Mouse (Mus musculus) spleen, adult 2 months (tissue): Measurements from ENCODE around the gene Rpl36. TPM values are rescaled to one million over a fixed set of nuclear protein-coding genes. Genes with fewer than 3 reads are reported as not detected.

Source experiments
- DNase-seq, 2 experiments: peaks; one replicate each; pipeline versions ENCODE4 v3.0.0 to v3.0.0-alpha.2; 2012 to 2021; ENCODE audit warnings: low spot score in 2 of 2, low read depth in 1 of 2
- H3K27ac ChIP-seq: fragments of 200-500 bp; 2 replicates; pipeline ENCODE4 v1.5.1; 2012; ENCODE audit warnings: low read length, inconsistent platforms; ENCODE audit not compliant: insufficient read depth
- H3K27me3 ChIP-seq: fragments of 200-500 bp; 2 replicates; pipeline ENCODE4 v1.6.1; 2012; ENCODE audit warnings: mild to moderate bottlenecking, moderate library complexity, low read length, inconsistent platforms; ENCODE audit not compliant: control insufficient read depth, insufficient read depth
- H3K36me3 ChIP-seq: fragments of 200-500 bp; 2 replicates; pipeline ENCODE4 v1.6.1; 2012; ENCODE audit warnings: mild to moderate bottlenecking, low read length, inconsistent platforms; ENCODE audit not compliant: control insufficient read depth, insufficient read depth
- H3K4me1 ChIP-seq: fragments of 200-500 bp; 2 replicates; pipeline ENCODE4 v1.6.1; 2011; ENCODE audit warnings: inconsistent platforms; ENCODE audit not compliant: control insufficient read depth, insufficient read depth, insufficient read length
- H3K4me3 ChIP-seq: fragments of 200-500 bp; 2 replicates; pipeline ENCODE4 v1.5.1; 2011; ENCODE audit warnings: mild to moderate bottlenecking, inconsistent platforms; ENCODE audit not compliant: insufficient read depth, insufficient read length; ENCODE audit errors: extremely low read depth
- CTCF ChIP-seq: fragments of 200-500 bp; IDR thresholded peaks from 2 replicates; pipeline ENCODE4 v1.5.1; 2011; ENCODE audit warnings: mild to moderate bottlenecking, inconsistent platforms; ENCODE audit not compliant: insufficient read depth, insufficient read length, insufficient replicate concordance; ENCODE audit errors: extremely low read depth
- POLR2A ChIP-seq: fragments of 200-500 bp; IDR thresholded peaks from 2 replicates; pipeline ENCODE4 v1.6.1; 2011; ENCODE audit warnings: low read depth, low read length, inconsistent platforms
- WGBS: fragments of 180-500 bp; shearing (Covaris S2); methylation state at CpG from one replicate; pipeline ENCODE4 v1.1.7; 2018; 5-methylcytosine and 5-hydroxymethylcytosine counted together
- polyA plus RNA-seq: library from polyadenylated mRNA; depleted of rRNA; stranded (reverse); fragments of >200 nt; gene quantifications from 2 replicates; pipeline ENCODE4 v1.2.3, GENCODE M21; 2012

Rpl36 gene
- polyA plus RNA-seq, 1 experiment = 2,050 TPM

DNA sequence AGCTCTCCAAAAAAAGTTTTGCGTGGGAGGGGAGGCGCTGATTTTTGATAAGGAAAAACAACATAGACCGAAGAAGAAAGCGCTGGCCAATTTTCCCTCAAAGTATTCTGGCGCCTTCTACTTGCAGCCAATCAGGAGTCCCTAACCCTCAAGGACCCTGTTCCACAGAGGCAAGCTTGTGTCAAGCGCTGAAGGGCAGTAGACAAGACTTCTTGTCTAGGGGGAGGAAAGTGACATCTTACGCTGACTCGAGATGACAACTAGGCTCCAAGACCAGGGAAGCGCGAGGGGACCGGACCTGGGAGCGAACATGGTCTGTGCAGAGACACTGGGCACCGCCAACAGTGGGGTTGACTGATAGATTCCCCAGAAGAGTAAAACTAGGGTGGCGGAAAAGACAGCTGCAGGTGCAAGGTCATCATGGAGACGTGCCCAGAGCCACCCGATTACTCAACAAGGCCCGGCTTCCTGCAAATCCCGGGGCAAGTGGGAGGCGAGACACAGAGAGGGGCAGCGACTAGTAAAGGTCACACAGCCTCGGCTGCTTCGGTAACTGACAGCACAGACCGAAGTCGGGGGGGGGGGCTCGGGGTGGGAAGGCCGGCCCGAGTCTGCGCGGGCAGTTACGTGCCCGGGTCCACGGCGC is 29.5 kb upstream of the Rpl36 start:
- peak overlapping the region; percentile 82 for H3K4me3 ChIP-seq
- 1% methylated on average over 31 of the region's 33 CpGs for WGBS
- peaks cover 19% of the 10 kb centered on the region for H3K4me1 ChIP-seq
- TF ChIP-seq CTCF (no peak), POLR2A (no peak)
- H3K27ac ChIP-seq = peak overlapping the region; percentile 98
- peak in 1 of 2 experiments; percentile 7 for DNase-seq
- H3K27me3 ChIP-seq = no peaks in the 10 kb centered on the region
- H3K36me3 ChIP-seq = peaks cover 30% of the 10 kb centered on the region

DNA sequence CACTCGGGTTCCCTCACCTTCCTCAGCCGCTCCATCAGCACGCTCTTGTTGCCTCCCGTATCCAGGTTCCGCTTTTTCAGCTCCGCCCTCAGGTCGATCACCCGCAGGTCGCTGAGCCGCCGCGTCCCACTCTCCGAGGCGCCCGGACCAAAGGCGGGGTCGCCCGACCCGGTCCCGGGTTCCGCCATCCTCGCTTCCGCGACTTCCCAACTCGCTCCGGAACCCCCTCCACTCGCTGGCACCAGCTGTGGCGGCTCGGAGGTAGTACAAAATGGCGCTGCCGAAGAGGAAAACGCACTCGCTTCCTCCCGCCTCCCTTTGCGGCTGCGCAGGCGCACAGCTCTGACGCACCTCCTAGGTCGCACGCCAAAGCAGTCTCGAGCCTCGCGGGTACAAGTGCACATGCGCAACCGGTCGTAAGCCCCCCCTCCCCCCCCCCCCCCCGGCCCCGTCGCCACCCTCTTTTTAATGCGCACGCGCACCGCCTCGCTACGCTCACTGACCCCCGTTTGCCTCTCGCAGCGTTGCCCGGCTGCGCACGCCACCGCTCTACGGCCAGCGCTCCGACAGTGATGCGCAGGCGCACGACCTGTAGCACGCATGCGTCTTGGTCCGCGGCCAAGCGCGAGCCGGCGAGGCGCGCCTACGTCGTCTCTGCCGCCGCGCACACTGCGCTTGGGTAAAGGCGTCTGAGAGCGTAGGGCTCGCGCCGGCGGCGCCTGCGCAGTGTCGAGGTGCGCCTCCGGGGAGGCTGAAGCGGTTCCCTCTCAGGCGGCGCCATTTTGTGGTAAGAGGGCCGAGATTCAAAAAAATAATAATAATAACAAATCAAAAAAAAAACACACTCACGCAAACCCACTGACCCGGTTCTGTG is 28.7 kb upstream of the Rpl36 start, which contains the start of the genes Safb2 and Safb:
Safb2 (minus strand) TSS at position 329 of the 874 bp plus-strand sequence.
Safb (plus strand) TSS at position 569 of the 874 bp plus-strand sequence.
- H3K36me3 ChIP-seq = peaks cover 30% of the 10 kb centered on the region

DNA sequence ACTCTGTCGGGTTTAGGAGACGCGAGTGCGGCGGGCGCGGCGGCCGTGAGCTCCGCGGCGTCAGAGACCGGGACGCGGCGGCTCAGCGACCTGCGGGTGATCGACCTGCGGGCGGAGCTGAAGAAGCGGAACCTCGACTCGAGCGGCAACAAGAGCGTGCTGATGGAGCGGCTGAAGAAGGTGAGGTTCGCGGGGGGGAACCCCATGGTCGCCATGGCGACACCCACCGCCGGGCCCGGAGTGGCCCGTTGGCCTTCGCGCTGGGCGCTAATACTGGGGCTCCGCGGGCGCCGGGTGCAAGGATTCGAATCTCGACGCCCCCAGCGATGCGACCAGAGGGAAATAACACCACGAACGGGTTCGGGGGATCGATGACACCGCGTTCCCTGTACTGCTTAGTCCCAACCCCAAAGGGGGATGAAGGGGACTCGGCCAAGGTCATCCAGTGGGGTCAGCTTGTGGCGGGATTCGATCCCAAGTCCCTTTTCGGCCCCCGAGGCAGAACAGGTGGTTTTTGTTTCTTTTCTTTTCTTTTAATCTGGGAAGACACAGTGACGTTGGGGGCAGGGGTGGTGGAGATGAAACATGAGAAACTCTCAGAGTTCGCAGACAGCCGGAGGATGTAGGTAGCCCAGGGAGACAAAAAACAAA is 27.9 kb upstream of the Rpl36 start:
- TF ChIP-seq POLR2A (no peak), CTCF (no peak)
- peak in 1 of 2 experiments; percentile 46 for DNase-seq
- Histone ChIP-seq H3K27ac (peak overlapping the region; percentile 84), H3K4me1 (peaks cover 19% of the 10 kb centered on the region), H3K36me3 (peaks cover 31% of the 10 kb centered on the region), H3K27me3 (no peaks in the 10 kb centered on the region), H3K4me3 (peak overlapping the region; percentile 80)
- under 1% methylated on average over 61 of the region's 61 CpGs for WGBS

More for the DNA sequence above, 28.7 kb upstream of the Rpl36 start, which contains the start of the genes Safb2 and Safb:
- Histone ChIP-seq H3K27me3 (no peaks in the 10 kb centered on the region), H3K4me1 (peaks cover 19% of the 10 kb centered on the region), H3K27ac (peak within 1 kb of the TSS; percentile 98), H3K4me3 (peak within 1 kb of the TSS; percentile 82)
- TF ChIP-seq POLR2A = peak; percentile 85
- no peak for TF ChIP-seq CTCF
- under 1% methylated on average over 89 of the region's 101 CpGs for whole genome bisulfite sequencing
- peak; percentile 98 to 99 for DNase-seq

DNA sequence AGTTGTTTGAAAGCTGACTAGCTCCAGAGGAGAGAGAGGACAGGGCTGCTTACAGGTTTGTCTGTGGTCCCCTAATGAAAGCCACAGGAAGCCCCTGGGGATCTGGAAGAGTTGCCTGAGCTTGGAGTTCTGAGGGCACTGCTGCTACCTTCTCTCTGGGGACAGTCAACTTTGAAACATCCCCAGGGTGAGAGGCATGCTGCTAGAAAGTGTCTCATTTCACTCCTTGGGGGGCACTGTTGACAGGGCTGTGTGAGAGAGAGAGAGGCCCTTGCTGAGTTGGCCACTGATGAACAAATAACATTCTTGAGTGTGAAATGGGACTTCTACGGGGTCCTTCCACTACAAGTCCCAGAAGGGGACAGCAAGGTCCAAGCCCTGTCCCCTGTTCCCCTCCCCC is 25.4 kb upstream of the Rpl36 start:
- no peaks in the 10 kb centered on the region for H3K27me3 ChIP-seq
- no peak for DNase-seq
- TF ChIP-seq CTCF = no peak
- TF ChIP-seq POLR2A = no peak
- H3K36me3 ChIP-seq = peaks cover 17% of the 10 kb centered on the region
- no peak overlapping the region for H3K27ac ChIP-seq
- H3K4me3 ChIP-seq = no peak overlapping the region
- peaks cover 10% of the 10 kb centered on the region for H3K4me1 ChIP-seq
- 94% methylated on average over 1 of the region's 1 CpGs for WGBS

DNA sequence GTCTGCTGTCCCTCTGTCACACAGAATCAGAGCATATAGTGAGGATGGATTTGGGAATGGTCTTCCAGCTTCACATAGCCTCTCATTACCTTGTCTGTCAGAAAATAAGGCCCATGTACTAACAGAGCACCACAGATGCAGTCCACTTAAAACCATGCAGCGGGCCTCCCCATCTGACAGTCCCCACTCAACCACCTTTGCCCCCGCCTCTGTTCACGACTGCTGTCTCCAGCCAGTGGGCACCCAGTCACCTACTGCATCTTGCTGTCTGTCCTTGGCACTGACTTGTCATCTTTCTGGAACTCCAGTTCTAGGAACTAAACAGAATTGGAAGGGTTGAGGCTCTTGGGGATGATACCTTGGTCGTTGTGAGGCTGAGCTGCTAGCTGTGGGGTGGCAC is 24.3 kb upstream of the Rpl36 start:
- no peak for DNase-seq
- no peak overlapping the region for H3K27ac ChIP-seq
- H3K4me1 ChIP-seq = peaks cover 3% of the 10 kb centered on the region; the same call in 1 of the 2 replicates
- no peak overlapping the region for H3K4me3 ChIP-seq
- 97% methylated on average over 4 of the region's 4 CpGs for WGBS
- H3K27me3 ChIP-seq = no peaks in the 10 kb centered on the region
- no peak for TF ChIP-seq CTCF
- no peak for TF ChIP-seq POLR2A
- H3K36me3 ChIP-seq = peaks cover 20% of the 10 kb centered on the region

DNA sequence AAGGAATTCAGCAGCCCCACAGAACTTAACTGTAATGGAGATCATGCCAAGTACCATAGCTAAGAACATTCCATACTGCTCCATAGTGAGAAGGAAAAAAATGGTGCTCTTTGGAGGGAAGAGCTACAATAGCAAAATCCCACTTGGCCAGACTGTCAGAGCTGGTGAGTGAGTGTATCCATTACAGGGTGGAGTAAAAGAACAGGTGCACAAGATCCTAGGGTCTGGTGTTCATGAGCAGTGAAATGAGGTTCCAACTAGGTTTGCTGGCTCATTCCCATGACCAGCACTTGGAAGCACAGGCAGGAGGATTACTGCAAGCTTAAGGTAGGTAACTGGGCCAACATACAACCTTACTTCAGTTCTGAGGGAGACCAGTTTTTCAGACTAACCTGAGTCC is 20.7 kb upstream of the Rpl36 start:
- no peak for DNase-seq
- Histone ChIP-seq H3K4me1 (no peaks in the 10 kb centered on the region), H3K27ac (no peak overlapping the region), H3K27me3 (no peaks in the 10 kb centered on the region), H3K36me3 (peaks cover 50% of the 10 kb centered on the region), H3K4me3 (no peak overlapping the region)
- TF ChIP-seq CTCF = no peak
- TF ChIP-seq POLR2A = no peak
